Mouse (Mus musculus) megakaryocyte, embryonic 14.5 days (primary cell): ENCODE results near the gene Fbxl17. TPM values are rescaled to one million over a fixed set of nuclear protein-coding genes. Genes with fewer than 3 reads are reported as not detected.

Source experiments
- H3K27me3 ChIP-seq: replicated peaks from 2 replicates; pipeline ENCODE3; 2012; ENCODE audit warnings: inconsistent platforms
- H3K36me3 ChIP-seq: replicated peaks from 2 replicates; pipeline ENCODE3; 2012; ENCODE audit warnings: low read length, inconsistent platforms, mixed read lengths
- H3K4me1 ChIP-seq: 2 replicates; pipeline ENCODE4 v1.6.1; 2012; ENCODE audit warnings: inconsistent platforms
- H3K4me3 ChIP-seq: replicated peaks from 2 replicates; pipeline ENCODE3; 2012; ENCODE audit warnings: moderate library complexity, mild to moderate bottlenecking, inconsistent platforms
- H3K9me3 ChIP-seq: 2 replicates; pipeline ENCODE4 v1.6.1; 2012; ENCODE audit warnings: inconsistent platforms
- FLI1 ChIP-seq: IDR thresholded peaks from 2 replicates; pipeline ENCODE4 v1.6.1; 2012; ENCODE audit warnings: low read length, inconsistent platforms, mixed read lengths
- GATA1 ChIP-seq: IDR thresholded peaks from 3 replicates; pipeline ENCODE4 v1.6.1; 2012; ENCODE audit warnings: mixed read lengths, low read length, inconsistent platforms, borderline replicate concordance
- polyA plus RNA-seq: library from polyadenylated mRNA; stranded (reverse); fragments of >175 nt; gene quantifications from 2 replicates; pipeline ENCODE4 v1.2.3, GENCODE M21; 2012; ENCODE audit warnings: low replicate concordance; ENCODE audit not compliant: insufficient read depth

Fbxl17 gene
- polyA plus RNA-seq, 1 experiment: 9.0 TPM

DNA sequence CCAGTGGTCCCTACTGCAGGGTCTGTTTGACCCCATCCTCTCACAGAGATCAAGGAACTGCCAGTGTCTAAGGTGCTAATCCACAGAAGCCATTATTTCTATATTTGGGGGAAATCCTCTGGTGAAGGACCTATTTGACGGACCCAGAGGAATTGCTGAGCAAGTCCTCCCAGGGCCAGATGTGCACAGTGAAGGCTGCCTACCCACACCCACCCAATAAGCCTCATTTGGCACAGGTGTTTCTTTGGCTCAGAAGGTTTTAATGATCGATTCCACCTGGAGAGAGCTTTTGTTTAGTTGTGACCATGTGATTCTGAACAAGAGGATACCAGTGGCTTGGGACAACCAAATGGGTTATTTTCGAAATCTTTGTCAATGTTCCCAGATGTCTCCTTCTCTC is 462.3 kb downstream of the Fbxl17 start:
- no peaks in the 10 kb centered on the region for H3K4me1 ChIP-seq
- no peak for TF ChIP-seq FLI1
- TF ChIP-seq GATA1: no peak
- H3K4me3 ChIP-seq: no peak overlapping the region
- H3K9me3 ChIP-seq: peaks cover 59% of the 10 kb centered on the region
- no peaks in the 10 kb centered on the region for H3K27me3 ChIP-seq
- no peaks in the 10 kb centered on the region for H3K36me3 ChIP-seq

DNA sequence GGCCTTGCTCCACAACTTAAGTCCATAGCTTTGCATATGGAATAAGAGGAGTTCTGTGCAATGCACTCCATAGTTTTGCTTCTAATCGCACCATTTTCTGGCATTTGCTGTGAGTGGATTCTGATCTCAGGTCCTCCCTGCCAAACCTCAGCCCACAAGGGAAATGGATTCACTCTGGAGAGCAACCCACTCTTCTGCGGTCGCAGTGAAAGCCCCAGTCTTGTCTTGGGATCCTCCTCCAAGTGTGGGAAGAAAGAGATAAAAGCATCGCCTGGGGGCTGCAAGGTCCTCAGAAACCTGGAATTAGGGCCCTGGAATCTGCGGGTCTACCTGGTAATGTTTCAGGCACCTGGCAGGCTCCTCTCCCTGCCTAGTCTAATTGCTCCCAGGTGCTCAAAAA is 466.7 kb downstream of the Fbxl17 start:
- Histone ChIP-seq H3K27me3 (no peaks in the 10 kb centered on the region), H3K4me3 (no peak overlapping the region), H3K4me1 (no peaks in the 10 kb centered on the region), H3K36me3 (no peaks in the 10 kb centered on the region), H3K9me3 (peaks cover 38% of the 10 kb centered on the region)
- TF ChIP-seq FLI1: no peak
- no peak for TF ChIP-seq GATA1

DNA sequence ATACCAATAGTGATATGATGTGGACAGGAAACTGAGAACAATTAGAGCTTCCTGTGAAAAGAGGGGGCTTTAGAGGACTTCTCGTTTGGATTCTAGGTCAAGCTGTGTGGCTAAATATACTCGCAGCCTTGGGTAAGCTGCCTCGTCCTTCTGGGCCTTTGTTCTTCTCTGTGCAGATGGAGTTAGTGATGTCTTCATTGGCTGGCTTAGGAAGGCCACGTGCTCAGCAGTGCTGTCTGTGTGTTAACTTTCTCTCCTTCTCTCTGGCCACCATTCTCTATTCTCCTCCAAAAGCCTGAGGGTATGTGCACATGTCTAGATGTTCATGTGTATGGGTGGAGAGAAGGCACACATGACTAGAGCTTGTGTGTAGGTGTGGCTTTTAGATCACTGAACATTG is 470.7 kb downstream of the Fbxl17 start:
- H3K27me3 ChIP-seq: no peaks in the 10 kb centered on the region
- H3K9me3 ChIP-seq: peaks cover 32% of the 10 kb centered on the region
- TF ChIP-seq GATA1 (no peak), FLI1 (no peak)
- H3K4me1 ChIP-seq: no peaks in the 10 kb centered on the region
- no peak overlapping the region for H3K4me3 ChIP-seq
- no peaks in the 10 kb centered on the region for H3K36me3 ChIP-seq

GRCm38 (mm10) chr17:63025238-63025637 is 474.6 kb downstream of the Fbxl17 start:
- Histone ChIP-seq H3K9me3 (peaks cover 6% of the 10 kb centered on the region; the same call in 1 of the 2 replicates), H3K4me1 (no peaks in the 10 kb centered on the region), H3K36me3 (no peaks in the 10 kb centered on the region), H3K27me3 (no peaks in the 10 kb centered on the region), H3K4me3 (no peak overlapping the region)
- TF ChIP-seq FLI1 (no peak), GATA1 (no peak)

- no peaks in the 10 kb centered on the region for H3K36me3 ChIP-seq
- no peak overlapping the region for H3K4me3 ChIP-seq
- H3K4me1 ChIP-seq: no peaks in the 10 kb centered on the region
- peaks cover 12% of the 10 kb centered on the region for H3K9me3 ChIP-seq
- H3K27me3 ChIP-seq: no peaks in the 10 kb centered on the region
- TF ChIP-seq FLI1 (no peak), GATA1 (no peak)
Measured at GRCm38 (mm10) chr17:63017605-63018167, 482.1 kb downstream of the Fbxl17 start.

DNA sequence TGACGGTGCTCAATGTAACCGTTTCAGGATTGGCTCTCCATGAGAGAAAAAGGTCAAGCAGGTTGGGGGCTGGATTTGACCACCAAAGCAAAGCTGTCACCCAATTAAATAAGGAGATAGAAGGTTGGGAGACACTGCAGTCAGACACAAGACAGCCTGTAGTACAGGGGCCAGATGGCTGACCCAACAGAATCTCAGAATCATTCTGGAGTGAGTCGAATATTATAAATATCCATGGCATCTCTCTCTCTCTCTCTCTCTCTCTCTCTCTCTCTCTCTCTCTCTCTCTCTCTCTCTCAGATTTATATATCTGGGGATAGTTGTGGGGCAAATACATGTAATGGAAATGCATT is 487.3 kb downstream of the Fbxl17 start:
- Histone ChIP-seq H3K36me3 (no peaks in the 10 kb centered on the region), H3K4me3 (no peak overlapping the region), H3K4me1 (no peaks in the 10 kb centered on the region), H3K9me3 (peaks cover 25% of the 10 kb centered on the region), H3K27me3 (no peaks in the 10 kb centered on the region)
- no peak for TF ChIP-seq FLI1
- TF ChIP-seq GATA1: no peak

- TF ChIP-seq GATA1 (no peak), FLI1 (no peak)
- peaks cover 24% of the 10 kb centered on the region for H3K9me3 ChIP-seq
- H3K4me3 ChIP-seq: no peak overlapping the region
- no peaks in the 10 kb centered on the region for H3K36me3 ChIP-seq
- H3K27me3 ChIP-seq: no peaks in the 10 kb centered on the region
- H3K4me1 ChIP-seq: no peaks in the 10 kb centered on the region
Measured at GRCm38 (mm10) chr17:63011893-63012570, 487.8 kb downstream of the Fbxl17 start.

DNA sequence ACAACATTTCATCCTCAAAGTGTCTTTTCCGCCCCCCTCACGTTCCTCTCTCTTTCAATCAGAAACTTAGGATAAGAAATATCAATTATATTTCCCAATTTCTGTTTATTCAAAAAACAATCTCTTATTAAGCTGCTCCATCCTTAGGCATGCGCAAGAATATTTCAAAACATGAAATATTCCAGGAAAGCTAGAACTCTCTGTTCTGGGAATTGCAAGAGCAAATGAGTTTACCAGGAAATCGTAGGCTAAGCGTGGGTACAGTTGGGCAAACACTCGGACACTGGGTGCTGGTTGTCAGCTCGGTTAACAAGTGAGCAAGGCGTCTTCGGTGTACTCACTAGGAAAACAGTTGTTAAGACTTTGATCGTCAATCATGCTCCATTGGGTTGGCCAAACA is 489.0 kb downstream of the Fbxl17 start:
- Histone ChIP-seq H3K9me3 (peaks cover 23% of the 10 kb centered on the region), H3K4me1 (no peaks in the 10 kb centered on the region), H3K4me3 (no peak overlapping the region), H3K27me3 (no peaks in the 10 kb centered on the region), H3K36me3 (no peaks in the 10 kb centered on the region)
- TF ChIP-seq FLI1: no peak
- TF ChIP-seq GATA1: no peak

GRCm38 (mm10) chr17:63008788-63009187 is 491.0 kb downstream of the Fbxl17 start:
- Histone ChIP-seq H3K27me3 (no peaks in the 10 kb centered on the region), H3K4me1 (no peaks in the 10 kb centered on the region), H3K4me3 (no peak overlapping the region), H3K36me3 (no peaks in the 10 kb centered on the region), H3K9me3 (peaks cover 41% of the 10 kb centered on the region)
- TF ChIP-seq FLI1 (no peak), GATA1 (no peak)

GRCm38 (mm10) chr17:63008277-63008676 is 491.5 kb downstream of the Fbxl17 start:
- TF ChIP-seq FLI1 (no peak), GATA1 (no peak)
- H3K4me1 ChIP-seq: no peaks in the 10 kb centered on the region

GRCm38 (mm10) chr17:63007876-63008275 is 491.9 kb downstream of the Fbxl17 start:
- Histone ChIP-seq H3K4me1 (no peaks in the 10 kb centered on the region), H3K36me3 (no peaks in the 10 kb centered on the region)

More at GRCm38 (mm10) chr17:63008277-63008676, 491.5 kb downstream of the Fbxl17 start:
- no peak overlapping the region for H3K4me3 ChIP-seq
- H3K27me3 ChIP-seq: no peaks in the 10 kb centered on the region
- no peaks in the 10 kb centered on the region for H3K36me3 ChIP-seq
- peaks cover 42% of the 10 kb centered on the region for H3K9me3 ChIP-seq

More at GRCm38 (mm10) chr17:63007876-63008275, 491.9 kb downstream of the Fbxl17 start:
- peaks cover 42% of the 10 kb centered on the region for H3K9me3 ChIP-seq
- TF ChIP-seq FLI1 (no peak), GATA1 (no peak)
- H3K4me3 ChIP-seq: no peak overlapping the region
- no peaks in the 10 kb centered on the region for H3K27me3 ChIP-seq
